Mouse (Mus musculus) midbrain, embryonic 14.5 days (tissue): ENCODE data around the gene Slc27a5. TPM values are rescaled to one million over a fixed set of nuclear protein-coding genes. Genes with fewer than 3 reads are reported as not detected.

Source experiments
- ATAC-seq: fragments of 200-750 bp; cut with Nextera tagmentation; 2 replicates; pipeline ENCODE4 v1.8.0; 2017; ENCODE audit warnings: moderate number of reproducible peaks, moderate library complexity; ENCODE audit not compliant: low FRiP score, low TSS enrichment
- DNase-seq: peaks from one replicate; pipeline ENCODE4 v3.0.0-alpha.2; 2015
- H3K27ac ChIP-seq: fragments of 300-500 bp; sonication (generic); replicated peaks from 2 replicates; pipeline ENCODE4 v1.5.1; 2014; ENCODE audit warnings: mild to moderate bottlenecking, low read depth, low read length, moderate library complexity
- H3K27me3 ChIP-seq: fragments of 300-500 bp; sonication (generic); 2 replicates; pipeline ENCODE4 v1.6.1; 2014; ENCODE audit warnings: low read length, control low read depth, mixed read lengths; ENCODE audit not compliant: control insufficient read depth, insufficient read depth
- H3K36me3 ChIP-seq: fragments of 300-500 bp; sonication (generic); 2 replicates; pipeline ENCODE4 v1.6.1; 2014; ENCODE audit warnings: low read length, control low read depth; ENCODE audit not compliant: control insufficient read depth, insufficient read depth
- H3K4me1 ChIP-seq: fragments of 300-500 bp; sonication (generic); 2 replicates; pipeline ENCODE4 v1.6.1; 2014; ENCODE audit warnings: mild to moderate bottlenecking, antibody characterized with exemption, low read length, control low read depth; ENCODE audit not compliant: control insufficient read depth, insufficient read depth
- H3K4me2 ChIP-seq: fragments of 300-500 bp; sonication (generic); 2 replicates; pipeline ENCODE4 v1.6.1; 2014; ENCODE audit warnings: mild to moderate bottlenecking, low read length, moderate library complexity
- H3K4me3 ChIP-seq: fragments of 300-500 bp; sonication (generic); replicated peaks from 2 replicates; pipeline ENCODE4 v1.5.1; 2014; ENCODE audit warnings: low read depth, low read length
- H3K9ac ChIP-seq: fragments of 300-500 bp; sonication (generic); replicated peaks from 2 replicates; pipeline ENCODE4 v1.6.1; 2014; ENCODE audit warnings: mild to moderate bottlenecking, low read length, moderate library complexity
- H3K9me3 ChIP-seq: fragments of 300-500 bp; sonication (generic); 2 replicates; pipeline ENCODE4 v1.6.1; 2016; ENCODE audit warnings: low read length, control low read depth, mixed read lengths; ENCODE audit not compliant: control insufficient read depth
- WGBS: fragments of 180-500 bp; shearing (Covaris S2); extraction: QIAGEN DNeasy Blood & Tissue Kit; methylation state at CpG from one replicate; pipeline ENCODE4 v1.1.7; 2014; 5-methylcytosine and 5-hydroxymethylcytosine counted together
- polyA plus RNA-seq: library from polyadenylated mRNA; unstranded; fragments of >200 nt; fragmentation: Nextera tagmentation; extraction: Ambion mirVana; gene quantifications from 2 replicates; pipeline ENCODE4 v1.2.1, GENCODE M21; 2014

The Slc27a5 gene
- 0.24 and 0.31 TPM in 2 replicates for polyA plus RNA-seq

DNA sequence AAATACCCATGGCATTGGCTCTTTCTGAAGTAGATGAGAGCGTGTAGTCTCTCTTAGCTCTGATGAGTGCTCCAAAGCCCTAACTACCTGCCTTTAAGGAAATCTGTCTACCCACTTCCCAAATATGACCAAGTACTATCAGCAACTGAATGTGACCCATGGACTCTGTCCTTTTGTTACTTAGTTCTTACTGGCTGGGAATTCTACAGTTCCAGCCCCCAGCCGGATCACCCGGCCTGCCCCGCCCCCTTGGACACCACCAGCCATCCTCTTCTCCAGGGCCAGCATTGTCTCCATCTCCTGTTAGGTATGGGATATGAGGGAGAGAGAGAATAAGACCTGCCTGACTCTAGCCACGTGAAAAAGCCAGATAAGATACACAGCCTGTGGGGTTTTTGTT, at the start of gene Slc27a5:
Gene Slc27a5 (minus strand): TSS at position 140 of the 400 bp plus-strand sequence.
- Histone ChIP-seq H3K4me3 (no peak within 1 kb of the TSS), H3K36me3 (no peaks in the 10 kb centered on the region), H3K4me1 (no peaks in the 10 kb centered on the region), H3K4me2 (no peak within 1 kb of the TSS), H3K9me3 (no peaks in the 10 kb centered on the region), H3K27ac (no peak within 1 kb of the TSS), H3K27me3 (no peaks in the 10 kb centered on the region), H3K9ac (no peak within 1 kb of the TSS)
- WGBS = 82% methylated on average over 5 of the region's 5 CpGs
- DNase-seq = no peak
- ATAC-seq = no peak

DNA sequence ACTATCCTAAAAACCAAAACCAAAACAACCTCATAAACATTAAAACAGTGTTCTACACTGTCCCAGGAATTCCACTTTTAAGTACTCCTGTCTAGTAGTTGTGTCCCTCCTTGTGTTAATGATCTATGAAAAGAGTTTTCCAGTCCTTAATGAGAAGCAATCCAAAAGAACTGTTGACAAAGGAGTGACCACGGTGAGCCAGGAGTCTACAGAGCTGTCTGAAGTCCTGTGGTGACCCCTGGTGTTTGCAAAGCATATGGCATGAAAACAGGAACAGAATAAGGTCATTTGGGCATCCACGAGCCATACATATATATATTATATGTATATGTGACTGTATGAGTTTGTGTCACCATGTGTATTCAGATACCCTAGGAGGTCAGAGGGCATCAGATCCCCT, 48.1 kb upstream of the Slc27a5 start:
- H3K27ac ChIP-seq = no peak overlapping the region
- DNase-seq (peak; percentile 83), ATAC-seq (peak; percentile 57; the same call in 1 of the 2 replicates)
- peaks cover 4% of the 10 kb centered on the region; the same call in 1 of the 2 replicates for H3K9me3 ChIP-seq
- H3K4me1 ChIP-seq = no peaks in the 10 kb centered on the region
- H3K4me3 ChIP-seq = no peak overlapping the region
- WGBS = 13% methylated on average over 2 of the region's 2 CpGs
- no peaks in the 10 kb centered on the region for H3K36me3 ChIP-seq
- no peak overlapping the region for H3K4me2 ChIP-seq
- no peak overlapping the region for H3K9ac ChIP-seq
- peaks cover 38% of the 10 kb centered on the region for H3K27me3 ChIP-seq

DNA sequence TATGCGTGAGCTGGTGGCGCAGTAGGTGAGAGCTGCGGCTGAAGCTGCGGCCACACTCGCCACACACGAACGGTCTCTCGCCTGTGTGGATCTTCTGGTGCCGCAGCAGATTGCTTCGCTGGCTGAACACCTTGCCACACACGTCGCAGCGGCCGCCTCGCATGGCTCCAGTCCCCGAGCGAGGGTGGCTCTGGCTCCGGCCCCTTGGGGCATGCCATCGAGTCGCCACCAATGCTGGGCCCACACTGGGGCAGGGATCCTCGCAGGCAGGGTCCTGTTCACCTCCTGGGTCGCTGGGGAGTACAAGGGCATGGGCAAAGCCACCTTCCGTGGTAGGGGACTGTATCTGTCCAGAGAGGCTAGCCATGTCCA, 46.2 kb upstream of the Slc27a5 start:
- H3K4me2 ChIP-seq = peak overlapping the region; percentile 94
- H3K36me3 ChIP-seq = no peaks in the 10 kb centered on the region
- 4% methylated on average over 23 of the region's 23 CpGs for WGBS
- ATAC-seq (peak; percentile 22), DNase-seq (no peak)
- H3K27ac ChIP-seq = peak overlapping the region; percentile 67; the same call in 1 of the 2 replicates
- peaks cover 4% of the 10 kb centered on the region; the same call in 1 of the 2 replicates for H3K9me3 ChIP-seq
- peak overlapping the region; percentile 72 for H3K9ac ChIP-seq
- peak overlapping the region; percentile 45 for H3K4me3 ChIP-seq
- no peaks in the 10 kb centered on the region; the same call in 1 of the 2 replicates for H3K4me1 ChIP-seq
- H3K27me3 ChIP-seq = peaks cover 38% of the 10 kb centered on the region

DNA sequence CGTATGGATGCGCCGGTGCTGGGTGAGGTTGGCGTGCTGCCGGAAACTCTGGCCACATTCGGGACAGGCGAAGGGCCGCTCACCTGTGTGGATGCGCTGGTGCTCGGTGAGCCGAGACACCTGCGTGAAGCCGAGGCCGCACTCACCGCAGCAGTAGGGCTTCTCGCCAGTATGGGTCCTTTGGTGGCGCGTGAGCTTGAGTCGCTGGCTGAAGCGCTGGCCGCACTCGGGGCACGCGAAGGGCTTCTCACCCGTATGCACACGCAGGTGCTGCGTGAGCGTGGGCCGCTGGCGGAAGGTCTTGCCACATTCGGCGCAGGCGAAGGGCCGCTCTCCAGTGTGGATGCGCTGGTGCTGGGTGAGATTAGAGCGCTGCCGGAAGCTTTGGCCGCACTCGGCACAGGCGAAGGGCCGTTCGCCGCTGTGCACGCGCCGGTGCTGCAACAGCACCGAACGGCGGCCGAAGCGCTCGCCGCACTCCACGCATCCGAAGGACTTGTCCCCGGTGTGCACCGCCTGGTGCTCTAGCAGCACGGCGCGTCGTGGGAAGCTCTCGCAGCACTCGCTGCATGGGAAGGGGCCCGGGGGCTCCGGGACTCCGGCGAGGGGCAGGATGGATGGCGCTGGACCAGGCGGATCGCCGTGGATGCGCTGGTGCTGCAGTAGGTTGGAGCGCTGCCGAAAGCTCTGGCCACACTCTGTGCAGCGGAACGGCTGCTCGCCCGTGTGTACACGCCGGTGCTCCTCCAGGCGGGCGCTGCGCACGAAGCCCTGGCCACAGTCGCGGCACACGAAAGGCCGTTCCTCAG, 45.7 kb upstream of the Slc27a5 start:
- Histone ChIP-seq H3K27me3 (peaks cover 38% of the 10 kb centered on the region), H3K4me2 (peak overlapping the region; percentile 94), H3K9ac (peak overlapping the region; percentile 72), H3K9me3 (peaks cover 4% of the 10 kb centered on the region; the same call in 1 of the 2 replicates), H3K4me3 (peak overlapping the region; percentile 45), H3K36me3 (no peaks in the 10 kb centered on the region), H3K4me1 (peaks cover 6% of the 10 kb centered on the region), H3K27ac (peak overlapping the region; percentile 67)
- 4% methylated on average over 88 of the region's 88 CpGs for WGBS
- DNase-seq (peak; percentile 71), ATAC-seq (peak; percentile 62)

DNA sequence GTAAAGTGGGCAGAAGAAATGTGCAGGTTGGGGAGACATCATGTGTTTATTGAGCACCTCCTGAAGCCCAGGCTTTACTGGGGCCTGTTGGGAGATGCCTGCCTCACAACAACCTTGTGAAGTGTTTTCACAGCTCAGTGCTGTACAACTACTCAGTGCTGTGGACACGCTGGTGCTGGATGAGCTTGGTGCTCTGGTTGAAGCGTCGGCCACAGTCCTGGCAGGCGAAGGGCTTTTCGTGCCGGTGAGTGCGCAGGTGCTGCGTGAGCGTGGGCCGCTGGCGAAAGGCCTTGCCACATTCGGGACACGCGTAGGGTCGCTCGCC, 45.1 kb upstream of the Slc27a5 start:
- peak overlapping the region; percentile 45 for H3K4me3 ChIP-seq
- DNase-seq (no peak), ATAC-seq (0 out of 2 replicates have a peak, but pooled peaks have one; percentile 1)
- peaks cover 38% of the 10 kb centered on the region for H3K27me3 ChIP-seq
- no peak overlapping the region for H3K27ac ChIP-seq
- WGBS = 45% methylated on average over 16 of the region's 16 CpGs
- peaks cover 7% of the 10 kb centered on the region for H3K4me1 ChIP-seq
- H3K4me2 ChIP-seq = peak overlapping the region; percentile 94
- H3K9me3 ChIP-seq = peaks cover 4% of the 10 kb centered on the region; the same call in 1 of the 2 replicates
- no peaks in the 10 kb centered on the region for H3K36me3 ChIP-seq
- peak overlapping the region; percentile 72; the same call in 1 of the 2 replicates for H3K9ac ChIP-seq

DNA sequence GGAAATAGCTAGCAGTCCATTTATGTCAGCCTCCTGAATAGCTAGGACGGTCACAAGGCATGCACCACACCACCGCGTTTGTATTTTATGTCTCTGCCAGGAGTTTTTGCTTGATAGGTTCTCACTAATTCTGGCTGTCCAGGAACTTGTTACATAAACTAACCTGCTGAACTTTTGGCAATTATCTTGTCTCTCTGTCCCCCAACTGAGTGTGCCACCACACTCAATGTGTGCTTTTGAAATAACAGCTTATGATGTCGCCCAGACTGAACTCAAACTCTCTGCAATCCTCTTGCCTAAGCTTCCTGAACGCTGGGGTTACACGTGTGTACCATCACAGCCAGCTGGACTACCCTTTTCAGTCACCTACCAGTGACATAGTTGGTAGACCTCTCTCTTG, 44.5 kb upstream of the Slc27a5 start:
- 80% methylated on average over 6 of the region's 6 CpGs for WGBS
- ATAC-seq (no peak), DNase-seq (no peak)
- Histone ChIP-seq H3K4me1 (peaks cover 7% of the 10 kb centered on the region), H3K36me3 (no peaks in the 10 kb centered on the region), H3K9ac (no peak overlapping the region), H3K27me3 (peaks cover 38% of the 10 kb centered on the region), H3K9me3 (peaks cover 4% of the 10 kb centered on the region; the same call in 1 of the 2 replicates), H3K4me3 (no peak overlapping the region), H3K27ac (no peak overlapping the region), H3K4me2 (no peak overlapping the region)

DNA sequence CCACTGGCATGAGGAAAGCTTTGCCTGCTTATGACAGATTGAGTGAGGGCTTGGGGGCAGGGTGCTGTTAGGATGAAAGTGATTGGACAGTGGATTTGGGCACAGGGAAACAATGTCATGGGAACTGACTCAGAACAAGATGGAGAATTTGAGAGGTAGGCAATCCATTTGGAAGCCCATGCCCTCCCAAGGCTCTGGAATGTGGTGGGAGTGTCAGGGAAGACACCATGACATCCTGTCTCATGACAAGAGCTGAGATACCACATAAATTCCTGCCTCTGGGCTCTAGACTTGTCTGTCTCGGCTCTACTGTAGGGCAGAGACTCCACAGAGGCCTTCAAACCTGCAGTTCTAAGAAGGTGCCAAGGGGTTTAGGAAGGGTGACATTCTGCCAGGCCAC, 43.3 kb upstream of the Slc27a5 start:
- Histone ChIP-seq H3K9me3 (peaks cover 4% of the 10 kb centered on the region; the same call in 1 of the 2 replicates), H3K4me1 (peaks cover 16% of the 10 kb centered on the region), H3K4me3 (no peak overlapping the region), H3K36me3 (peaks cover 4% of the 10 kb centered on the region), H3K27me3 (peaks cover 38% of the 10 kb centered on the region), H3K4me2 (no peak overlapping the region), H3K9ac (no peak overlapping the region), H3K27ac (no peak overlapping the region)
- no peak for ATAC-seq
- no peak for DNase-seq
- 94% methylated on average over 1 of the region's 1 CpGs for WGBS

DNA sequence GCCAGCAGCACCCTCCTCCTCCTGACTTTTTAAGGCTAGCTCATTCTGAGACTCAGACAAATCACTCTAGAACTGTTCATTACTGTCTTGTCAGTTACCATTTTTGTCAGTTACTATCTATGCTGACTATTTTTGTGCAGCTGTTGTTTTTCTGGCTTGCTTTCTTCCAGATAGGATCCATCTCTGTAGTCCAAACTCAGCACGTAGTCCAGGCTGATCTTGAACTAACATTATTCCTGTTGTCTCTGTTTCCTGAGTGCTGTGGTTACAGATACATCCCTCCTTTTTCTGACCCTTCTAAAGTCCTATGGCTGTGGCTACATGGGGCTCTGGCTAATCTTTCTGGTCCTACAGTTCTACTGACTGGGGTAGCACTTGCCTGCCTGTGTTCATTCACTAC, 41.2 kb upstream of the Slc27a5 start:
- DNase-seq (no peak), ATAC-seq (no peak)
- H3K27ac ChIP-seq = no peak overlapping the region; the same call in 1 of the 2 replicates
- peak overlapping the region; percentile 95; the same call in 1 of the 2 replicates for H3K9ac ChIP-seq
- peaks cover 24% of the 10 kb centered on the region for H3K27me3 ChIP-seq
- peak overlapping the region; percentile 90 for H3K4me2 ChIP-seq
- H3K4me3 ChIP-seq = no peak overlapping the region
- H3K9me3 ChIP-seq = peaks cover 4% of the 10 kb centered on the region; the same call in 1 of the 2 replicates
- peaks cover 22% of the 10 kb centered on the region for H3K4me1 ChIP-seq
- 87% methylated on average over 1 of the region's 1 CpGs for WGBS
- H3K36me3 ChIP-seq = peaks cover 17% of the 10 kb centered on the region
